Mouse (Mus musculus) kidney, adult 8-10 months (tissue): ENCODE measurements around the gene Fut8.

Experiments
- DNase-seq, 2 experiments: peaks; one replicate each; pipeline ENCODE4 v3.0.0; 2022

The Fut8 gene

DNA sequence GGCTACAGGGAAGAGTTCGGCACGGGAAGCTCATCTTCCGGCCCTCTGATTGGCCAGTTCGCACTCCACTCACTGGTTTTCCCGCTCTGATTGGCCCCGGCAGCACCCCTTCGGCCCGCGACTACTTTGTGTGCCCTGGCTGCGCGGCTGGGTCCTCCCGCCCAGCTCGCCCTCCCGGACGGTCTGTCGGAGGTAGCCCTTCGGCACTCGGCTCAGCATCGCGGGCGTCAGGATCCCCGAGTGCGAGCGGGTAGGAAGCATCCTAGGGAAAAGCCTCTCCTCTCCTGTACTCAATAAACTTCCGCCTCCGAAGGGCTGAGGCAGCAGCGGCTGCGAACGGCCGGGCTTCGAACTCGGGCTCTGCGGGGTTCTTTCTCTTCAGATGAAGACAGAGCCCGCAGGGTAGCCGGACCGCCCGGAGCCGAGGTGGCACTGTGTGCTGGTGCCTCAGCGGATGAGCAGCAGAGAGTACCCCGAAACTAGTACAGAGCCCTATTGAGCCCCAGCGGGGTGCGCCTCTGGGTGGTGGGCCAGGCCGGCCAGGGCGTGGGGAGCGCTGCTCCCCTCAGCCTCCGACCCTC lies at the start of gene Fut8:
Gene Fut8, plus strand, starts transcription at position 176 of the 581 bp plus-strand sequence.
- peak; percentile 94 to 95 for DNase-seq

DNA sequence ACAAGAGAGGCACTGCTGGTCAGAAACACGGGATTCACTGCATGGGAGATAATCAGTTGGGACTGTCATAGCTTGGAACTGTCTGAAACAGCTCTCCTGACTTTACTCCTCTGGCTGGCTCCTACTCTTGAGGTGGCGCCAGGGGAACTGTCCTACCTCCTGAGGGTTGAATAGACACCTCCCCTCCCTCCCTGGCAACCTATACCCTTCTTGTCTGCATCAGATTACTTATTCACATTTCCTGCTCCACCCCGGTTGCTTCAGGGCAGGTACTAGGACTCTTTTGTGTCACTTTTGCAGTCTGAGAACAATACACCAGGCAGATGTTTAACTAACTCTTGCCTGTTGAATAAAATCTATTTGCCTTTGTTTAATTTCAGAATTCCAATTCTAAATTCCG lies 48.8 kb upstream of the Fut8 start:
- DNase-seq: no peak

DNA sequence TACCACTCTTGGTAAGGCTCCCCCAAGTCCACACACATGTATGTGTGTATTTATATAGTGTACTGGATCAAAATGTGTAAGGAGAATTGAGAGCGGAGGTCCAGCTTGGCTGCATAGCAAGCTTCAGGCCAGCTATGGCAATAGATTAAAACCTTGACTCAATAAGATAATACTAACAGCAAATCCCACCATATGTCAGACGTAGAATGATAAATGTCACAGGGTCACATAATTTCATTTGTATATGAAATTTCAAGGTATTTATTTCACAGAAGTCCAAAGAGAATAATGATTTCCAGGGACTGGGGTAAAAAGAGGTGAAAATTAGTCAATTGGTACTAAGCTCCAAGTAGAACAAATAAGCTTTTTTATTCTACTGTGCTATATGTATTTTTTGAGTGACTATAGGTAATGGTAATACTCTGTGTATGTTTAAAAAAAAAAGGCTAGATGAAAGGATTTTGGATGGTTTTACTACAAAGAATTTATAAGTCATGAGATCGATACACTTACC lies 47.9 kb upstream of the Fut8 start:
- no peak for DNase-seq

DNA sequence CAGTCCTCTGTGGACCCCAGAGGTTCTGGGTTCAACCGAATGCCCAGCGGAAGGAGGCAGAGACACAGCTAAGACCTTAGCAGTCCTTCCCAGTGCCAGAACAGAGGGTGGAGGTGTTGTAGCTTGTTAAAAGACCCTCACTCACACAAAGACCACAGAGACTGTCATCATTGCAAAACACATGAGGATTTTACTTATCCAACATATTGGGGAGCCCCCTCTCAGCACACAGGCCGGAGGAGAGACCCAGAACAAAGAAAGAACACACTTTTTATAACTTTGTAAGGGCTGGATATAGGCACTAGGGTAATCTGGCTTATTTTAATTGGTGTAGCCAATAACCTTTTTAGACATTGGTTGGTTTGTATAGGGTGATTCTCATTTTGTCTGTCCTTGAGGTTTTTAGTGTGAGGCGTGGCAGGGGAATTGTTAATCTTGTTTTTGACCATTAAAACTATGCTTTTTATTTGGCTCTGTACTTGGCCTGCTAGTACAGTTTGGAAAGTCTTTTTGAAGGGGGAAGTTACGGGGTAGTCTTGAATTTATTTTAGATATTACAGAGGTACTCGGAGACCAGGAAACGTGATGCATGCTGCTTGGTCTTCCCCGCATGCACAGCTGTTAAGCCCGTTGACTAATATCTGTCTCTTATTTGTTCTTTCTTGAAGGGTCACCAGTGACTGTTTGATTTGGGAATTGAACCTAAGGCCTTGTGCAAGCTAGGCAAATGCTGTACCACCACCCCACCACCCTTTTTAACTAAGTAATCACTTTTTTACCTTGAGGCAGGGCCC lies 46.2 kb upstream of the Fut8 start:
- no peak for DNase-seq

DNA sequence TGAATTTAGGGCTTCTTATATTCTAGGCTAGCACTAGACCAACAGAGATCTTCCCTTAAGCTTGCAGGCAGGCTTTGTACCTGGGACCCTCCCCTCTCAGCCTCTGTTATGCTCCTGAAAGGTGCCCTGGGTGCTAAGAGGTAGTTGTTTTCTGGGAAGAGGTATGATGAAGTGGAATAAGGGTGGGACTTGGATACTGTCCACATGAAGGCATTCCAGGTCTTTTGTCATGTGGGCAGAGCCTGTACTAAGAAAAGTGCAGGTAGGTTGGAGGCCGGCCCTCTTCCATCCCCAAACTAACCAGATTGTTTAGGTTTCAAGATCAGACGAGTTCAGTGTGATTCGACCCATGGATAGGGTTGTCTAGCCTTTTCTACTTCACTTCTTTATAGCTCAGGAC lies 45.2 kb upstream of the Fut8 start:
- DNase-seq: no peak

DNA sequence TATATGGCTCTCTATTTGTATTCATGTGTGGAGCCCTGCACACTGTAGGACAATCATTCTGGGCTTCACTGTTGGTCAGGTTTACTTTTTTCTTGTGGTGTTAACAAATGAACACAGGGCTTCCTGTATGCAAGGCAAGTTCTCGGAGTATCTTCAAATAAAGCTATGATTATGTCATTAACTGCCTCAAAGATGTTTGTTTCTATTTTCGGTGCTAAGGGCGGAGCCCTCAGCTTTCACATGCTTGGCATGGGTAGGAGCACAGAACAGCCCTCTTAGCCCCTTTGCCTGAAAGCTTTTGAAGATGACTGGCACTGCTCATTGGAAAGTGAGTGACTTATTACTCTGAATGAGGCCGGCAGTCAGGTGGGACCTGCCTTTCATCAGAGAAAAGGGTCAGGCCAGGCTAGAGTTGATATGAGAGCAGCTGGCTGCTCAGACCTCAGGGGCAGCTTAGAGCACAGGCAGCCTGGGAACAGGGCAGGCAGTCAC lies 44.7 kb upstream of the Fut8 start:
- DNase-seq: no peak

DNA sequence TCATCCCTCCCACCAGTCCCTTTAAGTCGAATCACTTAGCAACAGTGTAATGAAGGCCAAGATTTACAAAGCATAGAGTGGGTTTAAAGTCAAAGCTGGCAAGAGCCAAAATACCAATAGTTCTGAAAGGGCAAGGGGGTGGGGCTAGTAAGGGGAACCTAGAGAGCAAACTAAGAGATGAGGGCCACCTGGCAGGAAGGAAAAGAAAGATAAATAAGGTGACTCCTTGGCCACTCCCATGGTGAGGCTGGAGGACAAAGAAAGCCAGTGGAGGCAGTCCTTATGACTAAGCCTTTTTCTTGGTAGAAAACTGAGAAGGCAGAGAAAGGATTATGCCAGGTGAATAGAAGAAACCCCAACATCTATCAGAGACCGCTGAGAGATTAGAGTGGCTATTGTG lies 42.9 kb upstream of the Fut8 start:
- no peak for DNase-seq

DNA sequence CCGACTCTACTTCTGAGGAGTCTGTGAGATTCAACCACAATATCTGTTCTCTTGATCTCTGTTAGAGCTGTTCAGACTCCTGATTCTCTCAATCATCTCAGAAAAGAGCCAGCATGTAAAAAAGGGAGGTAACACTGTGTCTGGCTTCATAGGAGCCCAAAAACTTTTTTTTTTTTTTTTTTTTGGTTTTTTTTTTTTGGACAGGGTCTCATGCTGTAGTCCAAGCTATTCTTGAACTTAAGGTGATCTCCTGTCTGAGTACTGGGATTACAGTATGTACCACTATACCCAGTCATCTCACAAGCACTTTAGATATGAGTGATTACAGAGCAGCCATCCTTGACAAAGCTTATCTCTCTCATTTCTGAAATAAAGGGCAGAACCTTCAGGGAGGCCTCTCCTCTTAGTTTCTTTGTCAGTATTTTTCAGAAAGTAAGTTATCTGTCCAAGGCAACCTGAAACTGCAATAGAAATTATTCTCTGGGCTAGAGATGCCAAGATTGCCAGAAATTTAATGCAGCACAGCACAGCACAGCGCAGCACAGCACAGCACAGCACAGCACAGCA lies 41.3 kb upstream of the Fut8 start:
- DNase-seq: no peak

DNA sequence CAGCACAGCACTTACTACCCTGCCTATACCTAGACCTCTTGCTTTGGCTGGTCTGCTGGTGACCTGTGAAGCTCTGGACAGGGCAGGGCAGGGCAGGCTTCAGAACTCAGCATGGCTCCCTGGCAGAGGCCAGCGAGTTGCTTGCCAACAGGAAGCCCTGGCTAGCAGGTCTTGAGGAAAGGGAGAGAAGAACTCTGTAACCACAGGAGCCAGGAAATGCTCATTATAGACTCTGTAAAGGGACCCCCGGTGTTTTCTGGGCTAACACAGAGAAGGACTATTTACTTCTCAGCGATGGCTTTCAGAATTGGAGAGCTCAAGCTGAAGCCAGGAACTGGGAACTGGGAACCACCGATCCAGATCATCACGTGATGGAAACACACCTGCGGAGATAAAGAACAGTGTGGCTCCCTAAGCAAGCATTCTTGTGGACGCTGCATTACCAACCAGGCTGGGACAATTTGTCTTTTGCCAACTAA lies 40.8 kb upstream of the Fut8 start:
- peak; percentile 55 to 56 for DNase-seq

DNA sequence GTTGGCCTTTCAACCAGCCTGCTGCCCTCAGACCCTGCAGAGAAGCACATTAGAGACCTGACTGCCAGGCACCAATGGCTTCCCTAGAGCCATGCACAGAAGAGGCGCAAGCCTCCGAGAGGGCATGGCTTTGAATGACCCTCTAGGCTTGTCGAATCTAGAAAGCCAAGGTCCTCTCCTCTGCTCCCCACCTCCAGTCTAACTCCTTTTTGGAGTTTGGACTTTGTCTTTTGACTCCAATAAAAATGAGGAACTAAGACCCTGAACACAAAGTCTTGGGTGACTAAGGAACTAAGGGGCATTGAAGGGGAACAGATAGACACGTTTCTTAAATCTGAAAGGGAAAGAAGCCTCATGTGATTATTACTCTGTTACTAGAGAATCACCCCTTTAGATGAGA lies 39.7 kb upstream of the Fut8 start:
- DNase-seq: peak; percentile 49 to 55

DNA sequence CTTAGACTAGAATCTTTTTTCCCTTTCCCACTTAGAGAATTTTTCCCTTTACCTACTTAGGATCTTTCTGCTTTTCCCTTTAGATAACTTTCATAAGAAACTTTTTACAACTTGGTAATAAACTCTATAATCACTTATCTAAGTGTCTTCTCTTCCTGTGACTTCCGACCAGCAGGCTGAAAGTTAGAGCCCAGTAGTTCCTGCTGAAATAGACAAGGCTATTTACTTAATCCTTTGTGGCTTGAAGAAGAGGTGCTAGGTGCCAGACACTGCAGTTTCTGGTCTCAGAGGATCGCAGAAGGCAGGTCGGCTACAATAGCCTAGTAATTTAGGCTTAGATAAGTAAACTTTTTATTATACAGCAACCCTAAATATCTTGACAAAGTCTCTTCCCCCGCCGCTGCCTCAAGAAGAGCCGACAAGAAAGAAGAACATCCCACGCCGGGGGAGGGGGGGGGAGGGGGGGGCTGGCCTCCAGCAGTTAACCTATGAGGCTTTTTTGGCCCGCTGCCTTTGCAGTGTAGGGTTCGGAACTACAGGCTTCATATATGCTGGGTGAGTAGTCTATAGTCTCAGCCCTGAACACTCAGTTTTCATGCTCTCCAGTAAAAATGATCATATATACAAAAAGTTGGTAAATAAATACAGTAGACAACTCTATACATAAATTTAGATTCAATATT lies 36.3 kb upstream of the Fut8 start:
- DNase-seq: no peak

DNA sequence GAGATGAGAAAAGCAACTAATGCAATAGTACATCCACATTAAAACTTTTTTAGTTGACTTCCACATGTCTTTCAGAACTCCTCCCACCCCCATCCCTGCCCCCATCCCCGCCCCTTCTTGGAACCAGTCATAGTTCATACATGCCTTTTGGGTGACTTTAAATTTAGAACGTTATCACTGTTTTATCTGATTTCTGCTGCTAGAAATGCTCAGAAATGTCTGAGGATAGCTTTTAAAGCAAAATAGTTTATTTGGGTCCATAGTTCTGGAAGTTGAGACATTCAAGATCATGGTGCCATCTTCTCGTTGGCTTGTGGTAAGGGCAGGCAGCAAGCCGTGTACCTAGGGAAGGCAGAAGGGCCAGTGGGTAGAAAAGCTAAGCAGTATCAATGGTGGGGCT lies 34.8 kb upstream of the Fut8 start:
- DNase-seq: no peak

DNA sequence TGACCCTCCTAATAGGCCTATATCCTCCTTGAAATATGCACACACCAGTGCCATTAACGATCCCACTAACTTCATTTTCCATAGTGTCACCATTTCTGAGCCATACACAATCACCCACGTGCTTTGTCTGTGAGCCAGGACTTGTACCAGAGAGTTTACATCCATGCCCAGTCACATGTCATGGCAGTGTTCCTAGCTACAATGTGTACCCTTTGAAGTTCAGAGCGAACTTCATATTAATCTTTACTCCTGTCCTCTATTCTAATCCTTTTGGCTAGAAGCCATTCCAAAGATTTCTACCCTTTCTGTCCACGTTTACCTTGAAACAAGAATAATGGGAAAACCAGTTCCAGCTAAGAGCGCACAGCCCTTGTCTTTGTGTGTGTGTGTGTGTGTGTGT lies 31.1 kb upstream of the Fut8 start:
- no peak for DNase-seq

DNA sequence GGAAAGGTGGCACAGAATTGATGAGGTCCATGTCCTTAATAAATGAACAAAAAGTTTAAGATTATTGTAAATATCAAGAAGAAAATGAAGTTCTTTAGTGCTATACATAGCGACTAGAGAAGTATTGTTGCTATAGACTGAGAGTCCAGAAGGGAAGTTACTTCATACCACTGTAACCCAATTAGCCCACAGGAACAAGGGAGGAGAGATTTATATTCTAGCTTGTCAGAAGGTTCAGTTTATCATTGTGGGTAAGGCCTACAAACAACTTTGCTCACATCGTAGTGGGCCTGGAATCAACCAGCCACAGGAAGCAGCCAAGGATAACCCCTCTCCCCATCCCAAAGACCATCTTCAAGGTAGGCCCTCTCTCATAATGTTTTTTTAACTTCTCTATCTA lies 29.9 kb upstream of the Fut8 start:
- no peak for DNase-seq

DNA sequence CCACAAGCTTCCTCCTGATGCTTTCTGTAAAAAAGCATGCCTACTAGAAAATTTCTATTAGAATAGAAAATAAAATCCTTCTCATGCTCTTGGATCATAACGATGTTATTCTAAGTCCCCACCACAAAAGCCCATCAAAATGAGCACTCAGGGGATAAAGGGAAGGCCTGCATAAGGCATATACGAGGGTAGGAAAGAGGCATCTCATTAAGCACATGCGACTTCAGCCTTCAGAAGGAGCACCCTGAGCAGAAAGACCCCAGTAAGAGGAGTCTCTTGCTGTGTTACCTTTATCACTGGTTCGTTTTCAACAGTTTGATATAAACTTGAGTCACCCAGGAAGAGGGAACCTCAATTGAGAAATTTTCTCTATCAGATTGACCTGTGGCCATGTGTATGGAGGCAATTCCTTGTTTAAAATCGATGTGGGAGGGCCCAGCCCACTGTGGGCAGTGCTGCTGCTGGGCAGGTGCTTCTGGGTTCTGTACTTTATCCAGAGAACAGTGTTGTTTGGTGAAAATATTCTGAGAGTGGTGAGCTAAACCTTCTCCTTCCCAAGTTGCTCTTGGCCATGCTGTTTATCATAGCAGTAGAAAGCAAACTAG lies 29.2 kb upstream of the Fut8 start:
- no peak for DNase-seq

DNA sequence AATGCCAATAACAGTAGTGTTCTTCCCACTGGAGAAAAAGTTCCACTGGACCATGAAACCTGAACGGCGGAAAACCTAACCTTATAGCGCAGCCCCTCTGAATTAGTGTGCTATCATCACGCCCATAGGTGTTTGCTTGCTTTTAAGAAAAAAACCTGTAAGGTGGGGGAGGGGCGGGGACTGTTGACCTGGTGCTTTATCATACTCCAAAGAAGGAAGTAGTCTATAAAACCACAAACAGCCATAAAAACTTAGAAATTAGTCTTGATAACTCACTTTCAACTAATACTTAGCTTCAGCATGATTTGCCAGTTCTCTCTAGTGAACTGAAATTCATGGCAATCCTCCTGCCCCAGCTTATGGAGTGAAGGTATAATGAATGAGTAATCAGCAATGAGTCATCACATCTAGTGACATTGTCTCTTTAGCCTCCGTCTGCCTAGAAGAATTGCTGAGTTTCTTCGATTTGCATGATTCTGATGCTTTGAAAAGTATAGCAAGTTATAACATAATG lies 26.2 kb upstream of the Fut8 start:
- no peak for DNase-seq

DNA sequence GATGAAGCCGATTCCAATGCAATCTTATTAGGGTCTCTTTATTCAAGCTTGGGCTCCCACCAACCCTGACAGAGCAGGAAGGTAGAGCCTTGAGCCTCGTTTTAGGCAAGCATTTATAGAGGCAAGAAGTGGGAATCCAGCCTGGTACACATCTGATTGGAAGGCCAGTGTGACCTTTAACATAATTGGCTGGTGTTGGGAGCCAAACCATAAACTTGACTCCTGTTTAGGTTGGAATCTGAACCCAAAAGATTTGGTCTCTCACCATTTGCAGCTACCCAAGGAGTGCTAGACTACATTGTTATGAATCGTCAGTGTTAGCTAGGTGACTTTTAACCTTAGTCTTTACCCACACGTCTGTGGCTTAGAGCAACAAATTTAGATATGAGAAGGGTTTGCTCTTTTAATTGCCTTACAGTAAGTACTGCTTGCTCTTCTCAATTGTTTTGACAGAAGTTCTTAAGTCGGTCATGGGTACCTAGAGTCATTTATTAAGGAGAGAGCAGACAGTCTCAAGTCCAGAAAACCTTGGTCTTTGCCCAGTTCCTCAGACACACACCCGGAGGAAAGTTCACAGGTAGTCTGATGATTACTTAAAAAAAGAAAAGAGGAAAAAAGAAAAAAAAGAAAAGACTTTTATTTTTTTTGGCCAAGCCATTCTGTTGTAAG lies 23.9 kb upstream of the Fut8 start:
- peak; percentile 47 to 83 for DNase-seq

DNA sequence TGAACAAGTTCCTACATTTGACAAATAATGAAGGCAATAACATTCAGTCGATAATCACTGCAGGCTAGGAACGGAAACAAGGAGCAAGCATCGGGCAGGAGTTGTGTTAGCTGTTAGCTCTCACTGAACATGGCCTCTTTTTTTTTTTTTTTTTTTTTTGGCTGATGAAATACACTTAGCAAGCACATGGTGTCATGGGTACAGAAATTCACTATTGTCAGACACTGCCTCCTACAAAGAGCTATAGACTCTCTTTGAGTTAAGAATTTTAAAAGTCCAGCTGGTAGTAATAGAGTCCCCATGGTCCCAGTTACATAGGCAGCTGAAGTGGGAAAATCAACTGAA lies 23.4 kb upstream of the Fut8 start:
- no peak for DNase-seq

DNA sequence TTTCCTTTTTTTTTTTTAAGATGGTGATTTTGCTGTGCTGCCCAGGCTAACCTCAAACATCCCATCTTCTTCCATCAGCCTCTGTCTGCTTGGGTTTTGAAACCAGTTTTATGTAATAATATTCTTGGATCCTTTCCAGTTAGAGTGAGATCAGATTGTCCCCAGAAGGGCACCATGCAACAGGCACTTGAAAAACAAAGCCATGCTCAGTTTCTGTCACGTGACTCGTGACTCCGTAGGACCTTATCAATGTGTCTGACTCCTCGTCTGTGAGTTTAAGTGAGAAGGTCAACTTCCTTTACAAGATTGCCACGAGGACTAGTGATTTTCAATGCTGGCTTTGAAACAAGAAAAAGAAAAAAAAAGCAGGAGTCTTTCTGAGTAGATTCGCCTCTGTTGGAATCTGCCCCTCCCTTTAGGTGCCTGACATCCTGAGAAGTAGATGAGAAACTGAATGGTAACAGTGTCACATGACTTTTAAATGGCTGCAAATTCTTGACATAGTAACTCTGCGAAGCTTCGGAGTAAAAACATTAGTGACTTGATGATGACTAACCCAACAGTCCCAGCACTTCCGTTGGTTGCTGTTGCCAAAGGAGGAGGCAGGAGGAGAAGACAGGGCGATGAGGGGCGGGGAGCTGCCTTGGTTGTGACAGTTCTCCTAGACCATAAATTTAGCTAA lies 21.3 kb upstream of the Fut8 start:
- no peak for DNase-seq

DNA sequence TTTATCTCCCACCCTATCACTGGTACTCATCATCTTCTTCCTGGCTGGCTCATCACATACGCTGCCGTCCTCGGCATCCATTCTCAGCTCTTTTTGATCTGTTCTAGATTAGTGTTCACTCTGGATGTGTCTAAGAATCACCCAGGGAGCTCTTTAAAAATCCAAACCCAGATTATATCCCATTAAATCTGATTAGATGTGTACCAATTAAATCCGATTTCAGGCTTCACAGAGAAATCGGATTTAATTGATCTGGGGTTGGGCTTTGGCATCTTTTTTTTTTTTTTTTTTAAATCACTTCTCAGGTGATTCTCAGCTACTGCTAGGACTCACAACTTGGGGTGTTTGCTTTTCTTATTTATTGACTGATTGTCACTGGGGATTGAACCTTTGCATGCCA lies 17.3 kb upstream of the Fut8 start:
- DNase-seq: no peak

DNA sequence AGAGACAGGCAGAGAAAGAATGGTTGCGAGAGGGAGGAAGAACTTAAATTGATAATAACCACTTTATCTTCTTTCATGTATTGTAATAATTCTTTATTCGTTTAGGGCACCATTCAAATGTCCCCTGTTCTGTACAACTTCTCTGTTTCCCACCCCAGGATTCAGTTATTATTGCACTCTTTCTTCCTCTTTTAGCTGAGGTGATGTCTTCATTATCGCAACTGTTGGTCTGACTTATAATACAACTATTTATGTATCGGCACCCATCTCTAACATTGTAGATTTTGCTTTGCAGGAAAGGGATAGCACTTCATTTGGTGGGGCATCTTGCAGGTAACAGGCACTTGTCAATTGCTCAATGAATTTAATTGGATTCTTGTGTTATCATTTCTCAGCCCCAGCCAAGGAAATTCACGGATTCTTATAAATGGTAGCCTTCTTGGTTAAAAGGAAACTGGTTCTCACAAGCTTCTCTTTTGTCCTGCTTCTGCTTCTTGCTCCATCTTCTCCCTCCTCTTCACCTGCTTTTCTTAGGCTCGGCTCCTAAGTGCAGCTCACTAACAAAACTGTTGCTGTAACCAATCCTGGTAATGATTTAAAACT lies 15.6 kb upstream of the Fut8 start:
- DNase-seq: no peak
